Mouse (Mus musculus) embryonic fibroblast, embryonic 13.5 days (primary cell): ENCODE data around the gene Dhx40. TPM values are rescaled to one million over a fixed set of nuclear protein-coding genes. Genes with fewer than 3 reads are reported as not detected.
"Not testable (repeated sequence)": the region's sequence is repeated elsewhere in the genome, so short reads cannot be mapped to it uniquely, and the experiment has no call there.

ENCODE experiments used
- H3K27ac ChIP-seq: 2 replicates; pipeline ENCODE4 v1.5.1; 2012; ENCODE audit warnings: low read length, control low read depth, inconsistent platforms; ENCODE audit not compliant: insufficient read depth
- H3K4me1 ChIP-seq: 2 replicates; pipeline ENCODE4 v1.6.1; 2011; ENCODE audit warnings: low read length; ENCODE audit not compliant: control insufficient read depth, insufficient read depth
- H3K4me3 ChIP-seq: 2 replicates; pipeline ENCODE4 v1.5.1; 2011; ENCODE audit warnings: mild to moderate bottlenecking, control low read depth, low read length; ENCODE audit not compliant: insufficient read depth
- CTCF ChIP-seq: IDR thresholded peaks from 2 replicates; pipeline ENCODE4 v1.5.1; 2011; ENCODE audit warnings: mild to moderate bottlenecking, control low read depth, low read length, moderate library complexity, borderline replicate concordance; ENCODE audit not compliant: insufficient read depth
- POLR2A ChIP-seq: IDR thresholded peaks from 2 replicates; pipeline ENCODE4 v1.6.1; 2011; ENCODE audit warnings: low read depth, mild to moderate bottlenecking, control low read depth, low read length, moderate library complexity
- polyA plus RNA-seq: library from polyadenylated mRNA; stranded (reverse); fragments of >200 nt; gene quantifications from 2 replicates; pipeline ENCODE4 v1.2.4, GENCODE M21; 2011; ENCODE audit warnings: low read depth; ENCODE audit not compliant: missing spikeins, insufficient read length

Dhx40 gene
- polyA plus RNA-seq, 1 experiment: 38.9 TPM

- TF ChIP-seq POLR2A (no peak), CTCF (no peak)
- H3K4me1 ChIP-seq: peaks cover 2% of the 10 kb centered on the region; the same call in 1 of the 2 replicates
- H3K27ac ChIP-seq: peak overlapping the region; percentile 34; the same call in 1 of the 2 replicates
- no peak overlapping the region for H3K4me3 ChIP-seq
These were observed 3.7 kb upstream of the Dhx40 start for GRCm38 (mm10) chr11:86811326-86811630.

- no peak for TF ChIP-seq CTCF
- peak; percentile 40 for TF ChIP-seq POLR2A
- Histone ChIP-seq H3K4me1 (peaks cover 2% of the 10 kb centered on the region; the same call in 1 of the 2 replicates), H3K27ac (peak overlapping the region; percentile 34; the same call in 1 of the 2 replicates), H3K4me3 (no peak overlapping the region)
These were observed 3.2 kb upstream of the Dhx40 start for GRCm38 (mm10) chr11:86810572-86811325.

- Histone ChIP-seq H3K27ac (no peak overlapping the region), H3K4me3 (no peak overlapping the region), H3K4me1 (peaks cover 2% of the 10 kb centered on the region; the same call in 1 of the 2 replicates)
- TF ChIP-seq CTCF: no peak
- TF ChIP-seq POLR2A: no peak
These were observed 2.3 kb upstream of the Dhx40 start for GRCm38 (mm10) chr11:86809828-86810227.

GRCm38 (mm10) chr11:86807001-86807477 is 507 bp downstream of the Dhx40 start:
- H3K4me3 ChIP-seq: peak overlapping the region; percentile 84
- no peak for TF ChIP-seq POLR2A
- TF ChIP-seq CTCF: no peak

GRCm38 (mm10) chr11:86794161-86794560 is 13.4 kb downstream of the Dhx40 start:
- no peak for TF ChIP-seq POLR2A
- TF ChIP-seq CTCF: no peak
- Histone ChIP-seq H3K4me3 (no peak overlapping the region), H3K27ac (no peak overlapping the region), H3K4me1 (no peaks in the 10 kb centered on the region)

More at GRCm38 (mm10) chr11:86807001-86807477, 507 bp downstream of the Dhx40 start:
- Histone ChIP-seq H3K27ac (peak overlapping the region; percentile 9; the same call in 1 of the 2 replicates), H3K4me1 (peaks cover 2% of the 10 kb centered on the region; the same call in 1 of the 2 replicates)

- not testable (repeated sequence) for H3K4me3 ChIP-seq, H3K27ac ChIP-seq, H3K4me1 ChIP-seq
These were observed 20.1 kb downstream of the Dhx40 start for GRCm38 (mm10) chr11:86787436-86787835.

- H3K4me3 ChIP-seq: no peak overlapping the region
- no peak overlapping the region for H3K27ac ChIP-seq
- TF ChIP-seq POLR2A: no peak
- no peak for TF ChIP-seq CTCF
- no peaks in the 10 kb centered on the region for H3K4me1 ChIP-seq
These were observed 21.8 kb downstream of the Dhx40 start for GRCm38 (mm10) chr11:86785767-86786166.

- TF ChIP-seq CTCF (no peak), POLR2A (no peak)
These were observed 37.7 kb downstream of the Dhx40 start for GRCm38 (mm10) chr11:86769884-86770283.

GRCm38 (mm10) chr11:86764501-86764900 is 43.0 kb downstream of the Dhx40 start:
- H3K27ac ChIP-seq: no peak overlapping the region

More at GRCm38 (mm10) chr11:86769884-86770283, 37.7 kb downstream of the Dhx40 start:
- Histone ChIP-seq H3K4me3 (no peak overlapping the region), H3K27ac (no peak overlapping the region), H3K4me1 (no peaks in the 10 kb centered on the region)

GRCm38 (mm10) chr11:86763127-86763526 is 44.4 kb downstream of the Dhx40 start:
- not testable (repeated sequence) for H3K4me3 ChIP-seq, H3K27ac ChIP-seq, H3K4me1 ChIP-seq

More at GRCm38 (mm10) chr11:86764501-86764900, 43.0 kb downstream of the Dhx40 start:
- peaks cover 2% of the 10 kb centered on the region; the same call in 1 of the 2 replicates for H3K4me1 ChIP-seq
- TF ChIP-seq CTCF: no peak
- TF ChIP-seq POLR2A: no peak
- no peak overlapping the region for H3K4me3 ChIP-seq
